Mouse (Mus musculus) bone marrow, adult 2 months (tissue): ENCODE measurements around the gene Wnt1.

Experiments
- CTCF ChIP-seq: fragments of 200-500 bp; IDR thresholded peaks from 2 replicates; pipeline ENCODE4 v1.5.1; 2011; ENCODE audit warnings: low read length, control low read depth; ENCODE audit not compliant: control insufficient read depth, insufficient read depth
- POLR2A ChIP-seq: fragments of 200-500 bp; IDR thresholded peaks from 2 replicates; pipeline ENCODE4 v1.6.1; 2011; ENCODE audit warnings: low read depth, mild to moderate bottlenecking, control low read depth, low read length, borderline replicate concordance; ENCODE audit not compliant: control insufficient read depth

DNA sequence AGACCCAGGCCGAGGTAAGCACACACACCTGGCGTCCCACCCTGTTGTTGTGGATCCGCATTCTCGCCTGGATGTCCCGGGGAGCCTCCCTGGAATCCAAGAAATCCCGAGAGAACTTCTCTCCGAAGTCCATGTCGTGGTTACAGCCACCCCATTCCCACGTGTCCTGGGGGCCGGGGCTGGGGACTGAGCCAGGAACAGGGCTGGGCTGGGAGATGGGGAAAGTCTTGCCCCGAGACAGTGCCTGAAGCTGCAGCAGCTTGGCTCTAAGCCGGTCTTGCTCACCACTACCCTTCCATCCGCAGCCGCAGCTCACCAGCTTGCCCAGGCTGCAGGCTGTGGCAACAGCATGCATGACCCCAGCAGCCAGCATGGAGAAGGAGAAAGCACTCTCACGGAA is 15.6 kb upstream of the Wnt1 start:
- no peak for TF ChIP-seq CTCF
- no peak for TF ChIP-seq POLR2A
